Mouse (Mus musculus) ES-Bruce4 (cell line): ENCODE results near the gene Trip11.
"Not testable (repeated sequence)": the region's sequence is repeated elsewhere in the genome, so short reads cannot be mapped to it uniquely, and the experiment has no call there.

Experiments
- CTCF ChIP-seq: IDR thresholded peaks from one replicate; pipeline ENCODE4 v1.8.1; 2011; ENCODE audit warnings: low read depth, low read length
- EP300 ChIP-seq: IDR thresholded peaks from 2 replicates; pipeline ENCODE4 v1.6.1; 2011; ENCODE audit warnings: low read depth, low read length; ENCODE audit not compliant: insufficient read depth
- POLR2A ChIP-seq: IDR thresholded peaks from one replicate; pipeline ENCODE4 v1.8.1; 2011; ENCODE audit warnings: low read length; ENCODE audit not compliant: insufficient read depth

GRCm38 (mm10) chr12:101958960-101959780 is 46.1 kb upstream of the Trip11 start:
- TF ChIP-seq CTCF, POLR2A, EP300: not testable (repeated sequence)
